Mouse (Mus musculus): ENCODE data around the gene Etfrf1.

Gene Etfrf1

DNA sequence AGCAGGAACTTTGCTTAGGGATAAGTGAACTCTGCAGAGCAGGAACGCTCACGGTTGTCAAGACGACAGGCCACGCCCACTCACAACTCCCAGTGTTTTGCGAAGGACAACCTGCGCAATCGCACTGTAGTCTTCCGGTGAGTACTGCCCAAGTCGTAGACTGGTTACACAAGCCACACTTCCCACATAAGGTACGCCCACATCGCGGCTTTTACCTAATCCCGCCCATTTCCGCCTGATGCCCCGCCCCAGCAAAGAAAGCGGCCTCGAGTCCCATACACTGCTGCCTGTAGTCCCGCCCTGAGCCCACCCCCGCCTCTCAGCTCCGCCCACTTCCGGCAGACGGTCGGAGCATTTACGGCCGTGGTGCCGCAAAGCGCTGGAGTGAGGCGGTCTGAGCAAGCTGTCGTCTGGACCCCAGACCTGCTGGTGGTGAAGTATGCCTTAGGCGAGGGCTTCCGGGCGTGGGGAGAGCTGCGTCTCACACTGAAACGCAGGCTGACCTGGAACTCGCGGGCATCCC lies at the start of gene Etfrf1, which contains the start of gene Casc1:
Etfrf1 (plus strand) TSS at position 319 of the 523 bp plus-strand sequence.
Casc1 (minus strand) TSS at position 190 of the 523 bp plus-strand sequence.
- DNase-seq (ENCODE audit: low spot score in 2 of 2): peak; percentile 98 to 99

DNA sequence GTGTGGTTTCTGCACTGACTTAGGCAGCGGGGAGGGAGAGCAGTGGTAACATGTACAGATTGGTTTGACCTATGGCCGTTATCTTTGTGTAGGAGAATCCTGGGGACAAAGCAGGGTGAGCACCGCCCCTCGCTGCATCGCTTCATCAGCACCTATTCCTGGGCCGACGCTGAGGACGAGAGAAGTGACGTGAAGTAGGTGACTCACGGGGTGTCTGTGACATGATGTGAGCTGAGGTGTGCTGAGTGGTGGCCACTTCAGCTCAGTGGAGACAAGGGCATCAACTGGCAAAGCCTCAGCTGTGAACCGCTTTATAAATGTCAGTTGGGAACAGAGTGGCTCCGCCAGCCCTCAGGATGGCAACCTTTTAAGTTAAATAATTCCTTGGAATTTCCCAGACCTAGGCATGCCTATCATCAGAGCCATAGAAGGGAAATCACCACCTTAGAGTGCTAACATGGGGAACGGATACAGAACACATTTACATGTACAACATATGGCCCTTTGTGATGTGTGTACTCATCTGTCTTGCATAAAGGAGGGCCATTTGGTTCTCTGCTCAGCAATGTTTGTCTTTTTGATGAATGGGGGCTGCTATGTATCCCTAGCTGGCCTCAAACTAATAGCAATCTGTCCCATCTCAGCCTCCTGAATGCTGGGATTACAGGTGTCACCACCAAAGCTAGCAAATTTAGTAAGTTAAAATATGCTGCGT lies 38.9 kb upstream of the Etfrf1 start:
- DNase-seq (ENCODE audit: low spot score in 2 of 2): no peak

DNA sequence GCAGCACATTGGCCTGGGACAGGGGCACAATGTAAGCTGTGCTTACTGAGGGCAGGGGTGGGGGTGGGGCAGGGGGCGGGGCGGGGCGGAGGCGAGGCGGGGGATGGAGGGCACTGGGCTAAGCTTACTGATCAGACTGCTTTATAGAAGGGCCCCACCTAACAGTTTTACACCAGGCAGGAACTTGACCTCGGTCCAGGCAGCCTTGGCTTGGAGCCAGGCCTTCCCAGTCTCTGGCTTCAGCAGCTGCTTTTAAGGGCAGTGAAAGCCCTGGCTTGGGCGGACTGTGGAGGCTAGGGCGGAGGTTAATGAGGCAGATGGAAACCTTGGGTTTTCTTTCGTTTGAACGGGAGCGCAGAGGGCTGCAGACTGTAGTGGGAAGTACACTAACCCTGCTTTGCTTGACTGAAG lies 37.1 kb upstream of the Etfrf1 start:
- DNase-seq (ENCODE audit: low spot score in 2 of 2): peak; percentile 62 to 84

DNA sequence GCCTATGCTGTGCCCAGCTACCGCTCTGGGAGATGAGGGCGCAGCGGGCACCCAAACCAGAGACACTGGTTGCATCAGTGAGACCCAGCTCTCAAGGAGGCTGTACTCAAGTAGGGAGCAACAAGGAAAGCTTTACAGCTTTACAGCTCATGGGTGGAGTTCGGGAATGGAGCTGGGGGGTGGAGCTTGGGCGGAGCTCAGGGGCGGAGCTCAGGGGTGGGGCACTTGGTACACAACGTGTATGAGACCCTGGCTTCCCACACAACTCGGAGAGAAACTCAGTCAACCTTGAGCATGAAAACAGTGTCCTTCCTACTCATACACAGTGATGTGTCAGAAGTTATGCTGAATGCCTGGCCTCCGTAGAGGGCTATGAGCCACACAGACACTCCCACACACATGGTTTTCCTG lies 35.4 kb upstream of the Etfrf1 start:
- peak in 1 of 2 experiments; percentile 9 for DNase-seq (ENCODE audit: low spot score in 2 of 2)

DNA sequence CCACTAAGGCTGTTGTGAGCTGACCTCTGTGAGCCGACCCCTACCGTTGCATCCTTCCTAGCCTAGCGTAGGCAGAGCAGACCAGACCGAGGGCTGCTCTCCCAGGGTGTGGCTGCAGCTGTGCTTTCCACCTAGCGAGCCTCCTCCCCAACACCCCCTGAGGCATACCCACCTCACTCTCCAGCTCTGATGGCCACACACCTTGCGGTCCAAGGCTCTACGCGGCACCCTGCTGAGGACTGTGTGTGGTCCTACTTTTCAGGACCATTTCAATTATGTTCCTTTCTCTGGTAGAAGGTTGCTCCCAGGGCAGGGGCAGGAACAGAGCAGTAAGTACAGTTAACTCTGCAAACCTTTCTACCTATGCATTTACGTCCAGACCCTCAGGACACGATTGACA lies 34.5 kb upstream of the Etfrf1 start:
- no peak for DNase-seq (ENCODE audit: low spot score in 2 of 2)

DNA sequence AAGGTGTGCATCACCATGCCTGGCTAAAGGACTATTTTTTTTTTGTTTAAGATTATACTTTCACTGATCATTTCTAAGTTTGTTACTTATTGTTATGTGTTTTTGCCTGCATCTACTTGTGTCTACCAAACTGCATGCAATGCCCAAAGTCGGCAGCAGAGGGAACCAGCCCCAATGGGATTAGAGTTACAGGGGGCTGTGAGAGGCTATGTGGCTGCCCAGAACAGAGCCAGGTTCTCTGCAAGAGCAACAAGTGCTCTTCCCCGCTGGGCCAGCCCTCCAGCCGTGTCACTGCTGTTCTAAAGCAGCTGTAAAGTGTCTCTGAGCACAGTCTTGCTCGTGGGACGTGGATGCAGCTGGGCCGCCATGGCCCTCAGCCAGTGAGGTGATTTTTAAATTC lies 31.3 kb upstream of the Etfrf1 start:
- peak in 1 of 2 experiments; percentile 22 for DNase-seq (ENCODE audit: low spot score in 2 of 2)

DNA sequence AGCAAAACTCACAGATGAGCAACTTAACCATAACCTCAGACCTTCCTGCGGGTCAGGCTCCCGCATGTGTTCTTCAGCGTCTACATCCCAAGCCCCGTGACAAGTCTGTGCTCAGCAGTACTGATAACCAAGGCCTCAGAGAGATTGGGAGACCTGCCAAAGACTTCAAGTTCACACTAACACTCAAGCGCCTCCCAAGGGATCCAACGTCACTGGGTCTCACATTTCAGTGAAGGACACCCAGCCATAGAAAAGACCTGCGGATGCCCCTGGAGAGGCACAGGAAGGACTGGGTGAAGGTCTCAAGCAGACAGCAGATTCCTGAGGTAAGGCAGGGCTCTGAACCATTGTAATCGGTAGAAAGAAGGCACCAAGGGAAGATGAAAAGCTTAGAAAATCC lies 28.9 kb upstream of the Etfrf1 start:
- no peak for DNase-seq (ENCODE audit: low spot score in 2 of 2)

DNA sequence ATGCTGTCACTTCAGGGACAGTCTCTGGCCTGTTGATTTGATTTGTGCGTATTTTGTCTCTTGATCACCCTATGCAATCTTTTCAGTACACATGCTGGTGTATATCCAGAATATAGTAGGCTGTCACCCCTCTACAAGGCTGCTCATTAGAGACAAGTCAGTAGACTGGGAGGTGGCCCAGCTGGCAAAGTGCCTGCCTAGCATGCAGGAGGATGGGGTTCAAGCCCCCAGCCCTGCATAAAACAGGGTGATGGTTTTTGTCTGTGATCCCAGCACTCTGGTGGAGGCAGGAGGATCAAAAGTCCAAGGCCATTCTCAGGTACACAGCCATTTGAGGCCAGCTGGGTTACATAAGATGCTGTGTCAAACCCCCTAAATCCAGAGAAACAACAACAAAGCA lies 24.8 kb upstream of the Etfrf1 start:
- DNase-seq (ENCODE audit: low spot score in 2 of 2): no peak

DNA sequence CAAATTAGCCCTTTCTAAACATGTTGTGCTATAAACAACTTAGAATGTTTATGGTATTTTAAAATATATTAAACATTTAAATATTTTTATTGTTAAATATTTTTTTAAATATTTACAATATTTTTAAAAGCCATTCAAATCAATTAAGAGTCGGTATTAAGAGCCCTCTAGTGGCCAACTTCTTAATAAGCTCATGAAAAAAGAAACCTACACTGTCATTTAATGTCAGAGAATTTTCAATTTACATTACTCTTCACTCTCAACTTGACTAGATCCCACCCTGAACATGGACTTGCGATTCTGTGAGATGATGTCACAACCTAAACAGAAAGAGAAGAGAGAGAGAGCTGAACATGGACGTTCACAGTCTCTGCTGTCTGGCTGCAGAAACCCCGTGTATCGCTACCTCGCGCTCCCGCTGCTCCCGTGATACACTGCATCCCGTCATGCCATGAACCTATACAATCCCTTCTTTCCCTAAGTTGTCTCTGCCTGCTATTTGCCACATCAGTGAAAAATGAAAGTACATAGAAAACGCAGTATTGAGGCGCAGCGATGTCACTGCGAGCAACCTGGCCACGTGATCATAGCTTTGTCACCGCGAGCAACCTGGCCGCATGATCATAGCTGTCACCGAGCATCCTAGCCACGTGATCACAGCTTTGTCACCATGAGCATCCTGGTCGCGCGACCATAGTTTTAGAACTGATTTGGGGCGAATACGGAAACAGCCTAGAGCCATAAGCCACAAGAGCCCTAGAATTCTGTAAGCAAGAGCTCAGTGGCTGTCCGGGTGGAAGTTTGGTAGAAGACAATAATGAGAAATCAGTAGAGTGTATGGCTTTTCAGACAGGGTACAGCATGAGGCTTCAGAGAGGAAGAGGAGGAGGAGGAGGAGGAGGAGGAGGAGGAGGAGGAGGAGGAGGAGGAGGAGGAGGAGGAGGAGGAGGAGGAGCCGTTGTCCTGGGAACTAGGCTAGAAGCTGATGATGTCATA lies 23.5 kb upstream of the Etfrf1 start:
- DNase-seq (ENCODE audit: low spot score in 2 of 2): no peak

DNA sequence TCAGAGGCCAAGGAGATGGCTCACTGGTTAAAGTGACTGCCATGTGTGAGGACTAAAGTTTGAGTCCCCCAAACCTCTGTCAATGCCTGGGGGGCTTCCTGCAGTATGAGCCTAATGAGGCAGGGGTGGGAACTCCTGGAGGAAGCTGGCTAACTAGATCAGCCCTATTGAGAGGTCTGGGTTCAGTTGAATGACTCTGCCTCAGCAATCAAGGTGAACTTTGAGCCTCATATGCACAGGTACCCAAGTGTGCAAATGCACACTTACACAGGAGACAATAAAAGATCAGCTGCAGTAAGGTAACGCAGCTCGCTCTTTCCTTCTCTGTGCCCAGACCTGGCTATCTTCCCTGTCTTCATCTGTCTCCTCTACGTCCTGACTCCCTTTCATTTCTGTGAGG lies 17.9 kb upstream of the Etfrf1 start:
- no peak for DNase-seq (ENCODE audit: low spot score in 2 of 2)

DNA sequence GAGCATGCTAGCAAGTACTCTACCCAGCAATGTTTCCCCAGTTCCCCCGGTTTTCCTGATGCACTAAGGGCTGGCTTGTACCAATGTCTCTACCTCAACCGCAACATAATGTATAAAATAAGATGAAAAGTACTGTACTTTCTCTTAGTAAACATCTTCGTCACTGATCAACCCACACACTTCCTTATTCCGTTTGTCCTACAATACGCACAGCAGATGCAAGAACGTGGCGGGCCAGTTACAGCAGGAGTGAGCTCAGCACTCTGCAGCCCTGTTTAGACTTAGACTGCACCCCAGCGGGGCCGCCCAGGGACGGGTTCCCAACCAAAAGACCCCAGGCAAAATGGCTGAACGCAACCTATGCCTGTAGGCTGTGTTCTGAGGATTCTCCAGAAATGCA lies 17.5 kb upstream of the Etfrf1 start:
- no peak for DNase-seq (ENCODE audit: low spot score in 2 of 2)

DNA sequence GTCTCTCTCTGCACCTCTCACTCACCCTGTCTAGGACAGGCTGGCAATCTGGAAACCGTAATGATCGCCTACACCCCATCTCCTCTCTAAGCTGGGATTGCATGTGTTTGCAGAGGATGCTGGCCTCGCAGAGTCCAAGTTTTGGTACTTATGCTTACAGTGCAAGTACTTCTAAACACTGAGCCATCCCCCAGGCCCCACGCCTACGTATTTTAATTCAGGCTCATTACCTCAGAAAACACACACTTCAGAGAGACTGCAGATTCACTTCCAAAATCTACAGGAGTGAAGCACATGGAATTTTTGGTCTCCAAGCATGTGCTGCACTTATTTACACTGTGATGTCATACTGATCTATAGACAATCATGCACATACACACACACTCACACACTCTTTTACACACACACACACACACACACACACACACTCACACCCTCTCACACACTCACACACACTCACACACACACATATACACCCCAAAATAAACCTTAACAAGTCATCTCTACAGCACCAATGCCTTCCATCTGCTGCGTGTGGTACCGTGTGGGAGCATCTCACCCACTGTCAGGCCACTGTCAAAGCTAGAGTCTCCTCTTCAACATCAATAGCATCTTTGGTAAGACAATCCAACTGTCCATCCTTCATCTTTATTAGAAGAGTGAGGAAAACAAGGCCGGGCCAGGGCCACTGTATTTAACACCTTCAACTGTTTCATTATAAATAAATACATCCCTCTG lies 12.8 kb upstream of the Etfrf1 start:
- no peak for DNase-seq (ENCODE audit: low spot score in 2 of 2)

DNA sequence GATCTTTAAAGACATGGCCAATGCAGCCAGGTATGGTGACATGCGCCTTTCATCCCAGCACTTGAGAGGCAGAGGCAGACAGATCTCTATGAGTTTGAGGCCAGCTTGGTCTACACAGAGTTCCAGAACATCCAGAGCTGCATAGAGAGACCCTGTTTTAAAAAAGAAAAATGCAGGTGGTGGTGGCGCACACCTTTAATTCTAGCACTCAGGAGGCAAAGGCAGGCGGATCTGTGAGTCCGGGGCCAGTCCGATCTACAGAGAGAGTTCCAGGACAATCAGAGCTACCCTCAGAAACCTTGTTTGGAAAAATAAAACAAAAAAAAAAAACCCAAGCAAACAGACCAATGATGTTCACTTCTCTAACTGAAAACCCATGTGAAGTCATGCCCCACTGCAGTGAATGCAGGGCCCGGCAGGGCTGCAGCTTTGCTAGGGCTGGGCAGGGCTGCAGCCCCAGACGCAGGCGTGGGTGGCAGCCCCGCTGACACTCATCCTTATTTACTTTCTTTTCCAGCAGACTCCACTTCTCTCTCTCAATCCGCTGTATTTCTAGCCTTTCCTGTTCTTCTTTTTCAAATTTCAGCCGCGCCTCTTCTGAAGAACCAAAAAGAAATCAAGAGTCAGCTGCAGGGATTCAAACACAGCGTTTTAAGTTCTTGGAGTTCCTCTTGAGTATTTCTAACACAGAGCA lies 8.4 kb upstream of the Etfrf1 start:
- no peak for DNase-seq (ENCODE audit: low spot score in 2 of 2)

DNA sequence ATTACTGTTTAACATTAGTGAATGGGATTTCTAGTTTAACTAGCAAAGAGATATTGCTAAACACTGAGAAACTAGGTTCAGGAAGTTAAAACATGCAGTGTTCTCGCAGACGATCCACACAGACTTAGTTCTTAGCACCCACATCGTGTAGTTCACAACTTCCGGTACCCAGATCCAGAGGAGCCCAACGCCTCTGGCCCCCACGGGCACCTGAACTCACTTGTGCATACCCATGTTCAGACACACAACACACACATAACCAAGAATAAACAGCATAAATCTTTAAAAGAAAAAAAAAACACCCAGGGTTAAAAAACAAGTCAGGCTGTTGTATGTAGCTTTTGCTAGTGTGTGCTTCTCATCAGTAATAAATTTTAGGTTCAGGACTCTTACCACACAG lies 6.5 kb upstream of the Etfrf1 start:
- DNase-seq (ENCODE audit: low spot score in 2 of 2): no peak

DNA sequence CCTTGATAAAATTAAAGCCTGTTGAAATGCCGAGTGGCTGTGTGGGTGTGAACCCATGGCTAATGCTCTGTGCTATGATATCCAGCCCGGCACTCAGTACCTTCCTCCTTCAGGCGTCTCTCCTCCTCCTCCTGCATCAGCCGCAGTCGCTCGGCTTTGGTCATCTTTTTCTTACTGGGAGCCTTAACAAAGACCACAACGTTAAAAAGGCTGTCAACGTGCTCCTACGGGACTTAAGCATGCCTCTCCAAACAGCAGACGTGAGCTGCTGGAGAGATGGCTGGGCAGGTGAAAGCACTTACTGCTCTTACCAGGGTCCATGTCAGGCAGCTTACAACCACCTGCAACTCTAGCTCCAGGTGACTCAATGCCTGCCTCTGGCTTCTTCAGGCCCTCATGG lies 5.8 kb upstream of the Etfrf1 start:
- DNase-seq (ENCODE audit: low spot score in 2 of 2): no peak

DNA sequence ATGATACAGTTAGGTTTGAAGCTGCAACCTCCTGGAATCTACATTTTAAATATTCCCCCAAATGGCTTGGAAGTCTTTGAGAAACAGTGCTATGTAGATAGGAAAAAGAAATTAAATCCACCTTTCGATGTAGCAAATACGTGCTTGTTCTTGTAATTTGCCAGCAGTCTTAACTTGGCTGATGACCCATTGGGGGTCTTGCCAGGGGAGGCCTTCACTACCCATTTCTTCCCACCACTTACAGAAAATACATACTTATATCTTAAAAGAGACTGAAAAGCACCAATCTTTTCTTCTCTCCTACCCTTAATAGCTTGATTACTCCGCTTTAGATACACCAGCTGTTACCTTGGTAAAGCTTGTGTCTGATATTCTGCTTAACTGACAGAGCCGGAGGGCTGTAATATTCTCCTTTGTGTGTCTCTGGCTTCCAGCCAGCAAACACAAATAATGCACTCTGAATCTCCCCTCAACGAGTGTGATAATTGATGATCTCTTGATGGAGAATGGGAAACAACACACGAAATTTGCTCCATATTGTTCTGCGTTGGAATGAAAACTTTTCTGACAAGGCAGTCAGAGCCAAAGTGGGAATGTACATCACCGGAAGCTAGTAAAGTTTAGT lies 766 bp upstream of the Etfrf1 start:
- DNase-seq (ENCODE audit: low spot score in 2 of 2): no peak

DNA sequence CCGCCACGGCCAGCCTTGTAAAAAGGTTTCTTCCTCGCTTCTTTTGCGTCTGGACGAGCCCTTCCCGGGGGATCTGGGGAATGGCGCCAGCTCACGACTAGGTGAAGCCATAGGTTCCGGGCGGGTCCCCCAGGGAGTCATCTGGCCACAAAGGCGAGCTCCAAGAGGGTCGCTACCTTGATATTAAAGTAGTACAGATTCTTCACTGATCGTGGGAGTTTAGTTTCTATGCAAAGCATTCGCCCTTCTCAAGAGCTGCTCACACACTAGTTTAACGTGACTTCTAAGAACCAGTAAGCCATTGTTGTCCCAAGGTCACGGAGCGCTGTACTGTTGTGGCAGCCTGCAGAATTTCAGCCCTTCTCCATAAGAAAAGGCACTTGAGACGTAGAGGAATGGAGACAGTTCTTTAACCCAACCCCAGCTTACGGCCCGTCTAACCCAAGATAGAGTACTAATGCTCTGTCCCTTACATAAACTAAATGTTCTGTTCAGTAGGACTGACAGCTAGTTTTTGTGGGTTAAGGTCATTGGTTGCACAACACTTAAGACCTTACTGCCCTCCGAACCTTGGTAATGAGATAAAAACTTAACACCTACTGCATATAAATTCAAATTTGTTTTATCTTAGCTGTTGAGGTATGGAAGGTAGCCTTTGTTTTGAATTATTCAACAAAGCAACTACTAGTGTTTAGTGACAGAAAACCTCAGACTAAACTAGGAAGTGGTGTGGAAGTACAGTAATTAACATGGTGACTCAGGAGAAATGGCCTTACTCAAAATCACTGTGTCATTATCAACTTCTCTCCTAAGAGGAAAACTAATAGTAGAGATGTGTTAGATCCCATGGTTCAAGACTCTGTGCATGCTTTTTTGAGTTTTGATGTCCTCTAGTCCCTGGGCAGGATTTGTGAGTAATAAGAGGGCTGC lies 707 bp downstream of the Etfrf1 start:
- no peak for DNase-seq (ENCODE audit: low spot score in 2 of 2)

DNA sequence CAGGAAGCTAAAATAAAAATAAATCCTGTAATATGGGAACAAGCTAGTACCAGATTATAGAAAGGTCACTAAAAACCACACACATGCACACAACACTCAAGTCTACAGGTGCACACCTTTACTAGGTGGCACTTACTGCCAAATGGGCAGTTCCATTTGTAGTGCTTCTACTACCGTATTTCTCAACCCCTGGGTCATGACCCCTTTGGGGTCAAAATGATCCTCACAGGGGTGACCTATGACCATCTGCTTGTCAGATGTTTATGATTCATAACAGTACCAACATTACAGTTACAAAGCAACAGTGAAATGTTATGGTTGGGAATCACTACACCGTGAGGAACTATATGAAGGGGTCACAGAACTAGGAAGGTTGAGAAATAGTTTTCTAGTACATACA lies 3.0 kb downstream of the Etfrf1 start:
- DNase-seq (ENCODE audit: low spot score in 2 of 2): no peak

DNA sequence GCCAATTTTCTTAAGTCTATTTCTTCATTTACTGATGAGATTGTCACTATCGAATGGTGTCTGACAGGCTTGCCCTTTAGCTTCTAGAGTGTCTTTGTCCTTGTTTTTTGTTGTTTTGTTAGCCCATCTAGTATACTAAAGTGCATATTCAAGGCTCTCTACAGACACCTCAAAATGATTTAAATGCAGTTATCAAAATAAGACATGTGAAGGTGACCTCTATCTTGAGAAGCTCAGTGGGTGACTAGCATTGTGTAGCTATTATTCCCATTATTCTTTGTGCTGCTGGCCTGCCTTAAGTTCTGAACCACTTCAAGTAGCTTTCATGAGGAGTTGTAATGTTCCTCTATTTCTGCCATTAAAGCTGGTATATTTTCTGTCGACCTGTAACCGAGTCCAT lies 4.9 kb downstream of the Etfrf1 start:
- no peak for DNase-seq (ENCODE audit: low spot score in 2 of 2)

DNA sequence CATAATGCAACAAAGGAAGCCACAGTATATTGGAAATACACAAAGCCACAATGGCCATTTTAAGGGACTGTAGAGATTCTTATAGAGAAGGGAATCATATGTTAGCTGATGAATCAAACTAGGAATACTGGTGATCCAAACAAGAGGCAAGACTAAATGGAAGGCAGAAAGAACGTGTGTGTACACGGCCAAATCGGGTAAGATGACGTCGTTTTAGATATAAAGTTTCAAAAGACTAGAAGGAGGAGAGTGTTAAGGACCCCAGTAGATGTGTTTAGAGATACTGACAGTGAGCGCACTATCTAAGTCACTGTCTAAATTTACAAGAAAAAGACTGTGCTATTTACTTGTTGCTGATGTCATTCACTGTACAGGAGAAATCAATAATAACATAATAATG lies 13.3 kb downstream of the Etfrf1 start:
- no peak for DNase-seq (ENCODE audit: low spot score in 2 of 2)
